Mouse (Mus musculus) retina, postnatal 7 days (tissue): ENCODE results near the gene Dclk1.

ENCODE experiments used
- DNase-seq: peaks from one replicate; pipeline ENCODE4 v3.0.0-alpha.2; 2012; ENCODE audit warnings: low read depth, low spot score

Gene Dclk1

DNA sequence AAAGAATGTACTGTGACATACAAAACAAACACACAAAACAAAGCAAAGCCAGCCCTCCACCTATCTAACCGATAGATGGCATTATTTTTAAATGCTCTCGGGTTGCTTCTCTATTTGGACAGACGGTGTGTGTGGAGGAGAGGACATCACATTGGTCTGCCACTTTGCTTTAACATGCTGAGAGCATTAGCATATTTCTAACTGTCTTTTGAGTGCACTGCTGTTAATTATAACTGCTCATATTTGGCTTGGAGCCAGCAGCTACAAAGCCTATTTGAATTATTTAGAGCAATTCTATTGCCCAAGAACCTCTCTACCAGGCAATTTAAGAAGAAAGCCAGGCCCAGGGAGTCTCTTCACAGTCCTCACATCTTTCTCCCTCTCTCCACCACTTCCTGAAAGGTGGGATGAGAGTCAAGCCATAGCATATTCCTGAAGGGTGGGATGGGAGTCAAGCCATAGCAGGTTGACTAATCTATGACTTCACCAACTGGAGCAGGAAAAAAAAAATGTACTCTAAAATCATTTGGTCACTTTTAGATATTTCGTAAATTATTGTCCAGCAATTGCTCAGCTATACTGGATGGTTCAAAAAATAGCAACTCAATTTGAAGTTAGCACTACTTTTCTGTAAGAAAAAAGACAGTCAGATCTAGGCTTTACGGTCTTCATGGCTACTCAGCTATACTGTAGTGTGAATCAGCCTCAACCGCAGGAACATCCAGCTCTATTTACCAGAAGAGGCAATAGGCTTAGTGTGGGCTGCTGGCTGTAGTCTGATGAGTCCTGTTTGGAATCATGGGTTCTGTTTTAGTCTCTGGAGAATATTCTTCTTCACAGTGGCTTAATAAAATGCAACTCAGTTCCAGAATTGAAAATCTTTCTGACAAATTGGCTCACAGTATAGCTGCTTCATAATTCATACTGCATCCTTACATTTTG is 155.9 kb downstream of the Dclk1 start:
- DNase-seq: no peak

DNA sequence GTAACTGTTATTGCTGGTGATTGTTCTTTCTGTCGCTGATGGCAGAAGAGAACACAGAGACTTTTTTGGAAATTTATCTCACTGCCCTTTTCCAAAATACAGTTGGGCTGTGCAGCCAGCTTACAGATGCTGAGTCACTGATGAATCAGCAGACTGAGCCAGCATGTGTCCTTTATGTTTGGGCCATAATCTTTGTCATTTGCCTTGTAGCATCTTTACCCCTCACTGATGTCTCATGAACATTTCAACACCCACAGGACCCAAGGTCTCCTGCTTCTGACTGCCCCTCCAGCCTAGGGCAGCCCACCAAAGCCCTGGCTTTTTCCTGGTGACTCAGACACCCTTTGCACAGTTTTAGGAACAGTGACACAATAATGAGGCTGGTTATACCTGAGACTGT is 159.1 kb downstream of the Dclk1 start:
- DNase-seq: no peak

DNA sequence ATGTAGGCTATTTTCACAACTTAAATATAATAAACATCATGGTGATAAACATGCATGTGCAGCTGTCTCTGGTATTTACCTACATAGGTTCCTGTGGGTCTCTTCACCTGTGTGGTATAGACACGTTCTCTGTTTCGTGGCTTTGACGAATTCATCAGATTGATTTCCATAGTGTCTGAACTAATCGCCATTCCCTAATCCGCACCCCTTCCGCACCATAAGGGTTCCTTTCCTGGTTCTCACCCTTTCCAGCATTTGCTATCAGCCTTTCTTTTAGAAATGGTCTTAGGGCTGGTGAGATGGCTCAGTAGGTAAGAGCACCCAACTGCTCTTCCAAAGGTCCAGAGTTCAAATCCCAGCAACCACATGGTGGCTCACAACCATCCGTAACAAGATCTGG is 162.6 kb downstream of the Dclk1 start:
- DNase-seq: no peak

GRCm38 (mm10) chr3:55406616-55407015 is 164.5 kb downstream of the Dclk1 start:
- no peak for DNase-seq

GRCm38 (mm10) chr3:55411547-55411946 is 169.4 kb downstream of the Dclk1 start:
- no peak for DNase-seq

DNA sequence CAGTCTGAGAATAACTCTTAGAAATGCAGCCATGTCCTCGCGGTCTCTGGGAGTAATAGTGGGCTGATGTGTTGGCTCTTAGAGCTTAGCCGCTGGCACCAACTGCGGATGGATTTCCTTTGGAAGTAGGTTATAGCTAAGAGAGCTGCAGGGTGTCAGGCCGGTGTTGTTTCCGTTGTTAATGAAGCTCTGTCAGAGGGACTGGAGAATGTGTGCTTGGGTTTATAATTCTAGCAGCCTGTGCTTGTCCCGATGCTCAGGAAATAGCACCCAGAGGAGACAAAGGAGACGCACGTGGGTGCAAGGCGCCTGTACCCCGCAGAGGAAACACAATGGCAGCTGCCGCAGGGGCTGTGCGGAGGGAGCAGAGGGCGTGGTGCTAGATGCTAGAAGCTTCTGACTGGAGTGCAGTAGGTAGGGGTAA is 173.4 kb downstream of the Dclk1 start:
- DNase-seq: peak; percentile 14

GRCm38 (mm10) chr3:55418845-55419244 is 176.7 kb downstream of the Dclk1 start:
- DNase-seq: no peak

DNA sequence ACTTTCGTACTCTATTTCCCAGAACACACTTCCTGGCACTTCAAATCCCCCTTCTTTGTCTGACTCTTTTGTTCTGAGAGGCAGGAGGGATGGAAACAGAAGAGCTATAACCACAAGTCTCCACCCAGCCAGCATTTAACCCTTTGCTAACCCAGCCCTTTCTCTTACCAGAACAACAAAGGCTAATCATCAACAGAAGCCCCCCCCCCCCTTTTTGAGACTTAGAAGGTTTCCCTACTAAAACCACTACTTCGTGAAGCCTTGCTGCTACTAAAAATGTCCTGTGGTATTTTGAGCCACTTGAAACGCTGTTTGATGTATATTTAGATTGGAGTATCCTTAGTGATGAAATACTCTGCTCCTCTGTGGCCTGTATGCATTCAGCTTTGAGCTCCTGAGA is 177.2 kb downstream of the Dclk1 start:
- no peak for DNase-seq

DNA sequence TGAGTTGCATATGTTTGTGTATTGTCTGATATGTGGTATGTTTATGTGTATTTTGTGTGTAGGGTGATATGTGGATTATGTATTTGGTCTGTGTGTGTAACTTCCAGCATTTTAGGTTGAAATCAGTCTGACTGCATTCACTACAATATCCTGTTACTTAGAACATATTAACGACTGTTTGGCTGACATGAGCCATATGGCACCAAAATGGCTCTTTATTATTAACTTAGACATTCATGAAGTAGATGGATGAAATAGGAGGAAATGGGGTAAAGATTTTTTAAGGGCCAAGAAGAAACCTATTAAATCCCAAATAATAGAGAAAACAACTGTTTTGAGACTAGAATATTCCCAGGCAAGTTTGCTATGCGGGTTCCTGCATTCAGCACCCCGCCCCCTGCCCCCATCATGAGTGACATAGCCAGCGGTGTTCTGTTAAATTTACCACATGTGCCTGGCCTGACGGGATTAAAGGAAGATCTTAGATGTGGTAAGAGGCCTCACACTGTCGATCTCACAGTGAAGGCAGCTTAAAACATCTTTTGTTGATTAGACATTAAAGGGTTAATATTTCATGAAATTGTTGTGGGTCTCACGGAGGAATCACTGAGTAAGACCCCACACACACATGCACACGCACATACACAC is 178.4 kb downstream of the Dclk1 start:
- DNase-seq: no peak

DNA sequence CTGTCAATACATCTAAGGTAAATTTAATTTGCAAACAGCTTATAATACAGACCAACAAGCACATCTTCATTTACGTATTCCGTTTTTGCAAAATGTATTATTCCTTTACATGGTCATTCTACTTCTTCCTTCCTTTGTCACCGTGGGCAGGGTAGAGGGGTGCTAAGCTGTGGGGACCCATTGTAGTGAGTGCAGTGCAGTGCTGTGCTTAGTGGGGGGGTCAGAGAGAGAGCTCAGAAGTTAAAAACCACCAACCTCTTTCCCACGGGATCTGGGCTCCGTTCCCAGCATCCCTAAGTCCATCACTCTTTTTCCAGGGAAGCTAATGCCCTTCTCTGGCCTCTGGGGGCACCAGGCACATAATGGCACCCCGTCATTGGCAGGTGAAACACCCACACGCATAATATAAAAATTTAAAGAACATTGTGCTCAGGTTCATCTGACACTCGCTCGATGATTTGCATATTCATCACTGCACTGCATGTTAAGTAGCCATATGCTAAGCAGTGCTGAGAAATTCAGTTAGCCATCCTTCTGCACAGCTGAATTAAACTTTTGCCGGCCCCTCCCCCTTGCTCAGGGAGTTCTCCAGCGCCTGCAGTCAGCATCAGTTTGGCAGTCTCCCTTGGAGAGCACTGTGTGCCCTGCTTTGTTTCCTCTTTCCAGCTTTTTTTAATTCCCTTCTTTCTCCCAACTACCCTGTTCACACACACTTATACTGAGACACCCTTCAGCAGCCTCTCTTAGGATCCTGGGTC is 181.7 kb downstream of the Dclk1 start:
- no peak for DNase-seq

GRCm38 (mm10) chr3:55430022-55430549 is 187.9 kb downstream of the Dclk1 start:
- DNase-seq: no peak

- no peak for DNase-seq
Measured at GRCm38 (mm10) chr3:55431223-55431622, 189.1 kb downstream of the Dclk1 start.

GRCm38 (mm10) chr3:55434276-55434675 is 192.1 kb downstream of the Dclk1 start:
- DNase-seq: no peak

- no peak for DNase-seq
Measured at GRCm38 (mm10) chr3:55438824-55439446, 196.8 kb downstream of the Dclk1 start.

DNA sequence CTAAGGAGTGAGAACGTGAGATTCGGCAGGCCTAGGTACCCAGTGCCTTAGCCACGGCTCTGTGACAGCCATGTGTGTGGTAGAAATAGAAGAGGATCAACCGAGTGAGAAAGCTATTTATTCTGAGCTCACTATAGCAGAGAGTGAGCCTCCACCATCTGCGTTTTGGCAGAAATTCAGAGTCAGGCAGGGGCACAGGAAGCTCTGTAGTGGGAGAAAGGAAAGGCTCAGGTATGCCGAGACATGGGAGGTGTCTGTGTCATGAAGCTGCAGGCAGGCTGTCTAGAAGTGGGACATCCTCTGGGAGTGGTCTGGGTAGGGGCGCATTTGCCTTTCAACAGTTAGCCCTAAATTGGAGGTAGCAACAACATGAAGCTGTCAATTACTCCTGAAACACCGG is 198.2 kb downstream of the Dclk1 start:
- no peak for DNase-seq

- no peak for DNase-seq
Measured at GRCm38 (mm10) chr3:55442012-55442645, 200.0 kb downstream of the Dclk1 start.

GRCm38 (mm10) chr3:55443271-55443670 is 201.1 kb downstream of the Dclk1 start:
- no peak for DNase-seq

DNA sequence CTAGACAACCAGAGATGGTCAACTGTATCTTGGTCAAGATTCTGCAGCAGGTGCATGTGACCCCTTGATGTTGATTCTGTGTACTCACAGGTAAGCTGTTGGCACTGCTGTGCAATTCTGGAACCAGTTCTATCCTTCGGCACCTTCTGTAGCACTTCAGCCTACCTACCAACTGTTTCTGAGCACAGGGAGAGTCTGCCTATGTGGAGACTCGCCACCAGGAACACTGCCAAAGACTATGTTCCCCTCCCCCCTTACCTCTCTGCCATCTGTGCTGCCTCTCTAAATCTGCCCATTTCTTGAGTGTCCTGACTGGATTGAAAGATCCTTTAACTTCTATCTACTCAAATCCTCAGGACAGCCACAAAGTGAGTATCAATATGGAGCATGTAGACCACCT is 201.6 kb downstream of the Dclk1 start:
- DNase-seq: no peak

- no peak for DNase-seq
Measured at GRCm38 (mm10) chr3:55446681-55447080, 204.5 kb downstream of the Dclk1 start.

- no peak for DNase-seq
Measured at GRCm38 (mm10) chr3:55447486-55448460, 205.6 kb downstream of the Dclk1 start.
